Mouse (Mus musculus): Measurements from ENCODE around the gene Slain2. TPM values are rescaled to one million over a fixed set of nuclear protein-coding genes. Genes with fewer than 3 reads are reported as not detected.
"Not testable (repeated sequence)": the region's sequence is repeated elsewhere in the genome, so short reads cannot be mapped to it uniquely, and the experiment has no call there.

Slain2 gene
- polyA plus RNA-seq, 1 experiment from 2014 or later: 17.4 TPM

DNA sequence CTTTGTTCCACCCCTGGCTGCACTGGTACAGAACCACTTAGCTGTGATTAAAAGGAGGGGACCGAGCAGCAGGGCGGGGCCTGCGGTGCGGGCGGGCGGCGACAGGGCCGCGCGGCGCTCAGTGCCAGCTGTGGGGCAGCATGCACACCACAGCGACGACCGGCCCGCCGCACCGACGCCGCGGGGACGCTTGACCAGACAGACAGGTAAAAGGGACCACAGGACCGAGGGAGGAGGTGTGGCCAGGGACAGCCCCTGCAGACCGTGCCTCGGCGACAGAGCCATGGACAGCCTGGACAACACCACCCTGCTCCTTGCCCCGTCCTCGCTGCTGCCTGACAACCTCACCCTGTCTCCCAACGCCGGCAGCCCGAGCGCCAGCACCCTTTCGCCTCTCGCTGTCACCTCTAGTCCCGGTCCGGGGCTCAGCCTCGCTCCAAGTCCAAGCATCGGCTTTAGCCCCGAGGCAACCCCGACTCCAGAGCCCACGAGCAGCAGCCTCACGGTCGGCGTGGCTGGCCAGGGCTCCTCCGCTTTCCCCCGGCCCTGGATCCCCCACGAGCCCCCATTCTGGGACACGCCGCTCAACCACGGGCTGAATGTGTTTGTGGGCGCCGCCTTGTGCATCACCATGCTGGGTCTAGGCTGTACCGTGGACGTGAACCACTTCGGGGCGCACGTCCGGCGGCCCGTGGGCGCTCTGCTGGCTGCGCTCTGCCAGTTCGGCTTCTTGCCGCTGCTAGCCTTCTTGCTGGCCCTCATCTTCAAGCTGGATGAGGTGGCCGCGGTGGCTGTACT lies 92.9 kb downstream of the Slain2 start, which contains the start of gene Slc10a4:
Gene Slc10a4 (plus strand): TSS at position 100 of the 798 bp plus-strand sequence.
- H3K27ac ChIP-seq (replicated peaks): peak within 1 kb of the TSS; percentile 59

DNA sequence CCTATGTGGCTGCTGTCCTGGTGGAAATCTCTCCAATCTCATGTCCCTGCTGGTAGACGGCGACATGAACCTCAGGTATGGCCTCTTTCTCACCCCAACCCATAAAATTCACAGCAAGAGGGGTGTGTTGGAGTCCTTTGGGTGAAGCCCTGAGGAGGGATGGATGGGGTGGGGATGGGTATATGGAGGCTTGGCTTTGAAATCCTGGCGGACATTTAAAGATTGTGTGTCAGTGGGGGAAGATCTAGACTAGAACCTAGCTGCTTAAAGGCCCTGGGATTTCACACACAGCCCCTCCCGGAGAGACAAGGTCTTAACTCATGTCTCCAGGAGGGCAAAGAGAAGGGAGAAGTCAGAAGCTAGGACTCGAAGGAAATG lies 93.5 kb downstream of the Slain2 start:
- Histone ChIP-seq H3K36me3 (no peaks in the 10 kb centered on the region), H3K9me3 (no peaks in the 10 kb centered on the region), H3K4me2 (peak overlapping the region; percentile 62), H3K27me3 (peaks cover 26% of the 10 kb centered on the region), H3K27ac (replicated peaks) (0 out of 2 replicates have a peak overlapping the region, but pooled peaks have one; percentile 59), H3K4me3 (peak overlapping the region; percentile 50), H3K4me1 (replicated peaks) (peaks cover 8% of the 10 kb centered on the region), H3K9ac (peak overlapping the region; percentile 72)
- WGBS: 39% methylated on average over 5 of the region's 5 CpGs
- 0 out of 2 replicates have a peak, but pooled peaks have one; percentile 3 for ATAC-seq (ENCODE audit: low read depth)

More for the DNA sequence above, 92.9 kb downstream of the Slain2 start, which contains the start of gene Slc10a4:
- H3K4me2 ChIP-seq: peak within 1 kb of the TSS; percentile 62
- H3K36me3 ChIP-seq: no peaks in the 10 kb centered on the region
- peak within 1 kb of the TSS; percentile 72 for H3K9ac ChIP-seq
- peak; percentile 94 for ATAC-seq (ENCODE audit: low read depth)
- peak within 1 kb of the TSS; percentile 50 for H3K4me3 ChIP-seq
- WGBS: 6% methylated on average over 65 of the region's 65 CpGs
- H3K4me1 ChIP-seq (replicated peaks): peaks cover 8% of the 10 kb centered on the region
- peaks cover 26% of the 10 kb centered on the region for H3K27me3 ChIP-seq
- no peaks in the 10 kb centered on the region for H3K9me3 ChIP-seq

GRCm38 (mm10) chr5:73008230-73008629 lies 94.1 kb downstream of the Slain2 start:
- not testable (repeated sequence) for H3K9ac ChIP-seq; ATAC-seq (ENCODE audit: low read depth); H3K4me3 ChIP-seq; H3K36me3 ChIP-seq; H3K27ac ChIP-seq (replicated peaks); H3K4me1 ChIP-seq (replicated peaks); H3K9me3 ChIP-seq
- 35% methylated on average over 8 of the region's 8 CpGs for WGBS
- Histone ChIP-seq H3K4me2 (peak overlapping the region; percentile 62; the same call in 1 of the 2 replicates), H3K27me3 (peaks cover 26% of the 10 kb centered on the region)

DNA sequence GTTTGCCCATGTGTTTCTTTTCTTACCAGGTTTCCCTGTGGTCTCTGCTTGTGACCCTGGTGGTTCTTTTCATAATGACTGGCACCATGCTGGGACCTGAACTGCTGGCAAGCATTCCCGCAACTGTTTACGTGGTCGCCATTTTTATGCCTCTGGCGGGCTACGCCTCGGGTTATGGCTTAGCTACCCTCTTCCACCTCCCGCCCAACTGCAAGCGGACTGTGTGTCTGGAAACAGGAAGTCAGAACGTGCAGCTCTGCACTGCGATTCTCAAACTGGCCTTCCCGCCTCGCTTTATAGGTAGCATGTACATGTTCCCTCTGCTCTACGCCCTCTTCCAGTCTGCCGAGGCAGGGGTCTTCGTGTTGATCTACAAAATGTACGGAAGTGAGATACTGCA lies 97.7 kb downstream of the Slain2 start:
- H3K36me3 ChIP-seq; H3K9ac ChIP-seq; H3K27ac ChIP-seq (replicated peaks); H3K9me3 ChIP-seq; H3K4me3 ChIP-seq; H3K4me2 ChIP-seq; ATAC-seq (ENCODE audit: low read depth): not testable (repeated sequence)
- Histone ChIP-seq H3K27me3 (peaks cover 33% of the 10 kb centered on the region), H3K4me1 (replicated peaks) (peaks cover 16% of the 10 kb centered on the region)
- 90% methylated on average over 15 of the region's 16 CpGs for WGBS

GRCm38 (mm10) chr5:73012884-73013610 lies 98.9 kb downstream of the Slain2 start:
- H3K36me3 ChIP-seq; H3K9ac ChIP-seq; H3K9me3 ChIP-seq; H3K27ac ChIP-seq (replicated peaks): not testable (repeated sequence)
- Histone ChIP-seq H3K4me2 (peak overlapping the region; percentile 65), H3K4me3 (peak overlapping the region; percentile 38), H3K27me3 (peaks cover 21% of the 10 kb centered on the region), H3K4me1 (replicated peaks) (peaks cover 12% of the 10 kb centered on the region)
- ATAC-seq (ENCODE audit: low read depth): peak; percentile 68
- 19% methylated on average over 27 of the region's 27 CpGs for WGBS

DNA sequence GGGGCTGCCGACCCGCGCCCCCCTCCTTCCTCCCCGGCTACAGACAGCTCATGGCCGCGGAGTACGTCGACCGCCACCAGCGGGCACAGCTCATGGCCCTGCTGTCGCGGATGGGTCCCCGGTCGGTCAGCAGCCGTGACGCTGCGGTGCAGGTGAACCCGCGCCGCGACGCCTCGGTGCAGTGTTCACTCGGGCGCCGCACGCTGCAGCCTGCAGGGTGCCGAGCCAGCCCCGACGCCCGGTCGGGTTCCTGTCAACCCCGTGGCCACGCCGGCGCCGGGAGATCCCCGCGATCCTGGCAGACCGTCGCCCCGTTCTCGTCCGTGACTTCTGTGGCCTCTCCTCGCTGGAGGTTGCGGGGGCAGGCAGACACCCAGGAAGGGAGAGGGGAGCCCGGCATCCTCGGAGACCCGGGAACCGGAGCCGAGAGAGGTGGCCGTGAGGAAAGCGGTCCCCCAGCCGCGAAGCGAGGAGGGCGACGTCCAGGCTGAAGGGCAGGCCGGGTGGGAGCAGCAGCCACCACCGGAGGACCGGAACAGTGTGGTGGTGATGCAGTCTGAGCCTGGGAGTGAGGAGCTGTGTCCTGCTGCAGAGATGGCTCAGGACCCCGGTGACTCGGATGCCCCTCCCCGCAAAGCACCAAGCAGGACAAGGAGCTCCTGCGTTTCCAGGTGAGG lies 99.6 kb downstream of the Slain2 start:
- Histone ChIP-seq H3K9ac (peak overlapping the region; percentile 61), H3K4me1 (replicated peaks) (peaks cover 12% of the 10 kb centered on the region), H3K4me3 (peak overlapping the region; percentile 38), H3K27me3 (peaks cover 14% of the 10 kb centered on the region), H3K4me2 (peak overlapping the region; percentile 65)
- not testable (repeated sequence) for H3K9me3 ChIP-seq; H3K27ac ChIP-seq (replicated peaks); H3K36me3 ChIP-seq
- peak; percentile 78 for ATAC-seq (ENCODE audit: low read depth)
- 4% methylated on average over 53 of the region's 65 CpGs for WGBS

DNA sequence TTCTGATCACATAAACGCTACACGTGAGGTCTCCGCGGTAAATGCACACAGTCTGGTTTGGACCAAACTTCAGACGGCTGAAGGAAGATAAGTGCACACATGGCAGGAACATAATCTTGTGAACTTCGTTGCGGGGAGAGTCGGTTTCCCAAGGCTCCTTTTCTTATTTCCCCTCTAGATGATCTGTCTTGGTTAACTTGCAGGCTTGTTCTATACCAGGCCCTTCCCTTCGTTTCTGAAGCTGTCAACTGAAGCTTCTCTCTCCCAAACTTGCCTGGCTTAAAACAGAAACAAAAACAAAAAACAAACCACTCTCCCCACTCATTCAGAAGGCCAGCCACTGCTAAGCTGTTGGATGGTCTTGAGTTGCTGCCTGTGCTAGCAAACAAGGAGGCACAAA lies 100.6 kb downstream of the Slain2 start:
- Histone ChIP-seq H3K36me3 (no peaks in the 10 kb centered on the region), H3K9ac (no peak overlapping the region), H3K4me3 (no peak overlapping the region), H3K27ac (replicated peaks) (no peak overlapping the region), H3K4me2 (no peak overlapping the region), H3K4me1 (replicated peaks) (peaks cover 12% of the 10 kb centered on the region), H3K27me3 (peaks cover 13% of the 10 kb centered on the region), H3K9me3 (no peaks in the 10 kb centered on the region)
- 41% methylated on average over 9 of the region's 9 CpGs for WGBS
- ATAC-seq (ENCODE audit: low read depth): no peak

- no peak overlapping the region for H3K4me3 ChIP-seq
- 94% methylated on average over 13 of the region's 13 CpGs for WGBS
- peaks cover 60% of the 10 kb centered on the region for H3K36me3 ChIP-seq
- no peaks in the 10 kb centered on the region for H3K27me3 ChIP-seq
- no peak for ATAC-seq (ENCODE audit: low read depth)
- no peak overlapping the region for H3K27ac ChIP-seq (replicated peaks)
- no peaks in the 10 kb centered on the region for H3K4me1 ChIP-seq (replicated peaks)
- H3K9me3 ChIP-seq: no peaks in the 10 kb centered on the region
- no peak overlapping the region for H3K9ac ChIP-seq
- H3K4me2 ChIP-seq: no peak overlapping the region
Measured at GRCm38 (mm10) chr5:73023801-73024200, 109.7 kb downstream of the Slain2 start.

Other genes starting within 250 kb of the Slain2 start
- 0.08 and 0.11 TPM in 2 replicates for gene Txk, start 161.5 kb upstream of the Slain2 start, polyA plus RNA-seq (2015; fragmentation: Nextera tagmentation; extraction: Ambion mirVana)
- 10.0 and 10.5 TPM in 2 replicates for gene Tec, start 45.8 kb upstream of the Slain2 start, polyA plus RNA-seq (2015; fragmentation: Nextera tagmentation; extraction: Ambion mirVana)
- not detected in 2 replicates for gene Gm10135, start 60.4 kb downstream of the Slain2 start, polyA plus RNA-seq (2015; fragmentation: Nextera tagmentation; extraction: Ambion mirVana)
- gene Slc10a4, start 92.6 kb downstream of the Slain2 start, polyA plus RNA-seq (2015; fragmentation: Nextera tagmentation; extraction: Ambion mirVana): 38.5 and 42.5 TPM in 2 replicates

All from neural tube, embryonic 13.5 days (tissue).